Mouse (Mus musculus): ENCODE results near the gene Brca2. TPM values are rescaled to one million over a fixed set of nuclear protein-coding genes. Genes with fewer than 3 reads are reported as not detected.

Gene Brca2
- polyA plus RNA-seq, 1 experiment from 2014 or later: 30.5 TPM

DNA sequence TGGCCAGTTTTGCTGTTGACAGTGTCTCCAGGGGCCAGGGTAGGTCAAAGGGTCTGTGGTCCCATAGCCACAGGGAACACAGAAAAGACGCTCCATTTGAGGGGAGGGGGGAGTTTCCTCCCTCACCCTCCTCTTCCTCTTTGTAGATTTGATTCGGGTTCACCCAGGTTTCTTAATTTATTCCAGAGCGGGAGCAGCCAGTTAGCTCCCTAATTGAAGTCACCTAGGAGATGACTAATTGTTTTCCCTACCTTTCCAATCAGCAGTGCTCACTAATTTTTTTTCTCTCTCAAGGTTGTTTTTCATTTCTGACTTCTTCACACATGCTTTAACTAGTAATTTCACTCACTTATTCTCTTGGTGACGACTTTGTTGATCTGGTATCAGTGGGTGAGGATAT, 4.4 kb upstream of the Brca2 start, which contains the start of gene Zar1l:
Gene Zar1l (minus strand): TSS at position 101 of the 400 bp plus-strand sequence.
- H3K4me2 ChIP-seq (replicated peaks): no peak within 1 kb of the TSS
- H3K9me3 ChIP-seq: no peaks in the 10 kb centered on the region
- H3K4me1 ChIP-seq: no peaks in the 10 kb centered on the region
- WGBS: 53% methylated on average over 4 of the region's 4 CpGs
- no peak for ATAC-seq (ENCODE audit: insufficient number of reproducible peaks, insufficient read depth, low FRiP score, low TSS enrichment)
- no peak within 1 kb of the TSS for H3K4me3 ChIP-seq
- H3K9ac ChIP-seq: no peak within 1 kb of the TSS
- no peak within 1 kb of the TSS for H3K27ac ChIP-seq
- H3K36me3 ChIP-seq: no peaks in the 10 kb centered on the region
- no peaks in the 10 kb centered on the region for H3K27me3 ChIP-seq

DNA sequence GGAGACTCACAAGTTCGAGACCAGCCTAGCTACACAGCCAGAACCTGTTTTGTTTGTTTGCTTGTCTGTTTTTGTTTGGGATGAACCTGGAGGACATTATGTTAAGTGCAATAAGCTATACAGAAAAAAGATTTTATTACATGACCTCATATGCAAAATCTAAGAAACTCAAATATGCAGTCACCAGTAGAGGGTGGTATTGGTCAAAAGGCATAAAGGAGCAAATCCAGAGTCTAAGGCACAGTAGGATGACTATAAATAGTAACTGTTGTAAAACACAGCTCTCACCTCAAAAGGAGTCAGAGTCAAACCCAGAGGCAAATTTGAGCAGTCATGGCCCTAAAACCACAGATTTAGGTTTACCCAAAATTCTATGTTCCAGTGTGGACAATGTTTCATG, 2.9 kb upstream of the Brca2 start:
- H3K27me3 ChIP-seq: no peaks in the 10 kb centered on the region
- no peak overlapping the region for H3K9ac ChIP-seq
- H3K4me1 ChIP-seq: 0 out of 2 replicates have a peak, but pooled peaks cover 6% of the 10 kb centered on the region
- no peak overlapping the region for H3K4me3 ChIP-seq
- H3K36me3 ChIP-seq: no peaks in the 10 kb centered on the region
- H3K27ac ChIP-seq: no peak overlapping the region
- 82% methylated on average over 1 of the region's 1 CpGs for WGBS
- no peaks in the 10 kb centered on the region for H3K9me3 ChIP-seq
- no peak for ATAC-seq (ENCODE audit: insufficient number of reproducible peaks, insufficient read depth, low FRiP score, low TSS enrichment)
- H3K4me2 ChIP-seq (replicated peaks): no peak overlapping the region

DNA sequence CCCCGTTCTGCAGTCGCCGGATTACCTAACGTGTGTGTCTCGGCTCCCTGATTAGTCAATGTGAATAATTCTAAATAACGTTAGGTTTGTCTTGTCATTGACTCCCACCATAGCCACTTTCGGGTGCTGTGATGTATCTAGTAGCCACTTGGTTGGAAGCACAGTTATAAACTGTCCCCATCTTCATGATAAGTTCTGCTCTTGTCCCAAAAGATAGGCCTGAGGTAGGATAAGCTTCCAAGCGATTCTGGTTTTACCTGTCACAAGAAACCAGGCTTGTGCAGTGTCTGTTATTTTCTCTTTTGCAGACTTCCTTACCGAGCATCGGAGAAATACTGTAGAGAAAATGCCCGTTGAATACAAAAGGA, 421 bp downstream of the Brca2 start:
- 0 out of 2 replicates have a peak, but pooled peaks cover 3% of the 10 kb centered on the region for H3K36me3 ChIP-seq
- peak overlapping the region; percentile 64 for H3K4me2 ChIP-seq (replicated peaks)
- H3K9me3 ChIP-seq: no peaks in the 10 kb centered on the region
- peak; percentile 43; the same call in 1 of the 2 replicates for ATAC-seq (ENCODE audit: insufficient number of reproducible peaks, insufficient read depth, low FRiP score, low TSS enrichment)
- peak overlapping the region; percentile 71; the same call in 1 of the 2 replicates for H3K27ac ChIP-seq
- peak overlapping the region; percentile 90 for H3K9ac ChIP-seq
- 0 out of 2 replicates have a peak, but pooled peaks cover 6% of the 10 kb centered on the region for H3K4me1 ChIP-seq
- 10% methylated on average over 11 of the region's 11 CpGs for WGBS
- no peaks in the 10 kb centered on the region for H3K27me3 ChIP-seq
- peak overlapping the region; percentile 74 for H3K4me3 ChIP-seq

DNA sequence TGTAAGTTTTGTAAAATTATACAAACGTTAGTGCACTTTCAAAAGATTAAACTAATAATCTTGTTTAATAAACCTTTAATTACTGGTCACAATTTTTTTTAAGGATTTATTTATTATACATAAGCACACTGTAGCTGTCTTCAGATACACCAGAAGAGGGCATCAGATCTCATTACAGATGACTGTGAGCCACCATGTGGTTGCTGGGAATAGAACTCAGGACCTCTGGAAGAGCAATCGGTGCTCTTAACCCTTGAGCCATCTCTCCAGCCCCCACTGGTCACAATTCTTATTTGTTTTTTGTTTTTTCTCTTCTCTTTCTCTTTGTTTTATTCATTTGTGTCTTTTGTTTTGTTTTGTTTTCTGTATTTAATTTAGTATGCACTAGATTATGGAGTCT, 2.8 kb downstream of the Brca2 start:
- Histone ChIP-seq H3K4me2 (replicated peaks) (no peak overlapping the region), H3K4me1 (0 out of 2 replicates have a peak, but pooled peaks cover 6% of the 10 kb centered on the region), H3K4me3 (no peak overlapping the region), H3K36me3 (peaks cover 8% of the 10 kb centered on the region; the same call in 1 of the 2 replicates), H3K9ac (no peak overlapping the region), H3K27ac (no peak overlapping the region), H3K27me3 (no peaks in the 10 kb centered on the region), H3K9me3 (no peaks in the 10 kb centered on the region)
- no peak for ATAC-seq (ENCODE audit: insufficient number of reproducible peaks, insufficient read depth, low FRiP score, low TSS enrichment)
- WGBS: 87% methylated on average over 2 of the region's 2 CpGs

DNA sequence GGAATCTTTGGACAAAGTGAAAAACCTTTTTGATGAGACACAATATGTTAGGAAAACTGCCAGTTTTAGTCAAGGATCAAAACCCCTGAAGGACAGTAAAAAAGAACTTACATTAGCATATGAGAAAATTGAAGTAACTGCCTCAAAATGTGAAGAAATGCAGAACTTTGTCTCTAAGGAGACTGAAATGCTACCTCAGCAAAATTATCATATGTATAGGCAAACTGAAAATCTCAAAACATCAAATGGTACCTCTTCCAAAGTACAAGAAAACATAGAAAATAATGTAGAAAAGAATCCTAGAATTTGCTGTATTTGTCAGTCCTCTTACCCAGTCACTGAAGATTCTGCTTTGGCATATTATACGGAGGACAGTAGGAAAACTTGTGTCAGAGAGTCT, 18.9 kb downstream of the Brca2 start:
- Histone ChIP-seq H3K9ac (no peak overlapping the region), H3K4me3 (no peak overlapping the region), H3K9me3 (no peaks in the 10 kb centered on the region), H3K36me3 (peaks cover 39% of the 10 kb centered on the region), H3K27ac (no peak overlapping the region), H3K4me2 (replicated peaks) (no peak overlapping the region), H3K27me3 (no peaks in the 10 kb centered on the region), H3K4me1 (no peaks in the 10 kb centered on the region)
- ATAC-seq (ENCODE audit: insufficient number of reproducible peaks, insufficient read depth, low FRiP score, low TSS enrichment): no peak
- 95% methylated on average over 1 of the region's 1 CpGs for WGBS

DNA sequence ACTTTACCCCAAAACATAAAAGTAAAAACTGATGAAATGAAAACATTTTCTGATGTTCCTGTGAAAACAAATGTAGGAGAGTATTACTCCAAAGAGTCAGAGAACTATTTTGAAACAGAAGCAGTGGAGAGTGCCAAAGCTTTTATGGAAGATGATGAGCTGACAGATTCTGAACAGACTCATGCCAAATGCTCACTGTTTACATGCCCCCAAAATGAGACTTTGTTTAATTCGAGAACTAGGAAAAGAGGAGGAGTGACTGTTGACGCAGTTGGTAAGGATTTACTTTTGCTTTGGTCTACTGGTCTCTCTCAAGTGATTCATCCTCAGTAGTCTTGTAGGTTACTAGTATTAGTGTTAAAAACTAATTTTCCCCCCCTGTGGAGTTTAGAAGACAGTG, 20.8 kb downstream of the Brca2 start:
- Histone ChIP-seq H3K9ac (no peak overlapping the region), H3K27ac (no peak overlapping the region), H3K4me3 (no peak overlapping the region), H3K36me3 (peaks cover 24% of the 10 kb centered on the region), H3K27me3 (no peaks in the 10 kb centered on the region), H3K9me3 (no peaks in the 10 kb centered on the region), H3K4me1 (no peaks in the 10 kb centered on the region), H3K4me2 (replicated peaks) (no peak overlapping the region)
- ATAC-seq (ENCODE audit: insufficient number of reproducible peaks, insufficient read depth, low FRiP score, low TSS enrichment): no peak
- 89% methylated on average over 2 of the region's 2 CpGs for WGBS

DNA sequence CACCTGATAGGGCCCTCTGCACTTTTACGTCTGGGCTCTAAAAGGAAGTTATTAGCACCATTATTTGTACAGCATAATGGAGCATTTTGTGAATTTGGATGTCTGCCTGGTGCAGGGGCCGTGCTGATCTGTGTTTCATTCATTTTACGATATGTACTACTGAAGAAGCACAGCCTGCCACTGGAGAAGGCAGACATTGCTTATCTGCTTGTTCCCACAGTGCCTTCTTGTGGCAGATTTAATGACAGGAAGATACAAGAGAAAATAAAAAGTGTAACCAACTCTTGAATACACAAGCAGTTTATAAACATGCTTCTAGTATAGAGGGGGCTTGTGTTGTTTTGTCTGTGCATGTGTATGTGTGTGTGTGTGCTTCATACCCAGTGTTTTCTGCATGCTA, 29.2 kb downstream of the Brca2 start:
- Histone ChIP-seq H3K36me3 (peaks cover 36% of the 10 kb centered on the region), H3K27me3 (no peaks in the 10 kb centered on the region), H3K9me3 (no peaks in the 10 kb centered on the region), H3K4me3 (no peak overlapping the region), H3K4me1 (no peaks in the 10 kb centered on the region), H3K27ac (no peak overlapping the region), H3K9ac (no peak overlapping the region), H3K4me2 (replicated peaks) (no peak overlapping the region)
- no peak for ATAC-seq (ENCODE audit: insufficient number of reproducible peaks, insufficient read depth, low FRiP score, low TSS enrichment)
- WGBS: 73% methylated on average over 3 of the region's 3 CpGs

DNA sequence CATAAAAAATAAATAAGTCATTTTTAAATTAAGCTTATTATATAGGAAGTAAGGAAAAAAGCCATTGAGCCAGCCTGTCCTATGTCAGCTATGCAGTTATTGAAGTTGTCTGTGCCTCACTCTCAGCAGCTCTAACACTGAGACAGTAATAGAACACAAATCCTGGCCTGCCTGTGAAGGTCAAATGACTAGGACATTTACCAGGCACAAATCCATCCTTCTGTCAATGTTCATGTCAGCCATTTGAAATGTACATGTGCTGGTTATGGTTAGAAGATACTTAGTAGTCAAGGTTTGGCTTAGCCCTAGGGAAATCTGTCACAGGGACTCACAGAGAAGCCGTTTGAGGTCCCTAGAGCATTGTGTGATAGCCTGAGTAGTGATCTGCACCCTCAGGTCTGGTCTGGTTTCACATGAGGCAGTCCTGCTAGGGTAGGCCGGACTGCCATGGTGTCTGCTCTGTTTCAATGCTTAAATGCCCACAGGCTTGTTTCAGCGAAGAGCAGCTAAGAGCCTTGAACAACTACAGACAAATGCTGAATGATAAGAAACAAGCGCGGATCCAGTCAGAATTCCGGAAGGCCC, 37.2 kb downstream of the Brca2 start:
- Histone ChIP-seq H3K4me3 (no peak overlapping the region), H3K27me3 (no peaks in the 10 kb centered on the region), H3K9me3 (no peaks in the 10 kb centered on the region), H3K4me2 (replicated peaks) (no peak overlapping the region), H3K4me1 (no peaks in the 10 kb centered on the region), H3K9ac (no peak overlapping the region), H3K36me3 (peaks cover 56% of the 10 kb centered on the region), H3K27ac (no peak overlapping the region)
- WGBS: 91% methylated on average over 6 of the region's 6 CpGs
- ATAC-seq (ENCODE audit: insufficient number of reproducible peaks, insufficient read depth, low FRiP score, low TSS enrichment): no peak

DNA sequence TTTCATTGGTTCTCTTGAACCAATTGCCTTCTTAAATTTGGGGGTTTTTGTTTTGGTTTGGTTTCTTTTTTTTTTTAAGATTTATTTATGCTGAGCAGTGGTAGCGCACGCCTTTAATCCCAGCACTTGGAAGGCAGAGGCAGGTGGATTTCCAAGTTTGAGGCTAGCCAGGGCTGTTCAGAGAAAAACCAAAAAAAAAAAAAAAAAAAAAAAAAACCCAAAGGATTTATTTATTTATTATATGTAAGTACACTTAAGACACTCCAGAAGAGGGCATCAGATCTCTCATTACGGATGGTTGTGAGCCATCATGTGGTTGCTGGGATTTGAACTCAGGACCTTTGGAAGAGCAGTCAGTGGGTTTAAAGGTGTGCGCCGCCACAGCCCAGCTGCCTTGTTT, 38.4 kb downstream of the Brca2 start:
- ATAC-seq (ENCODE audit: insufficient number of reproducible peaks, insufficient read depth, low FRiP score, low TSS enrichment): no peak
- no peak overlapping the region for H3K9ac ChIP-seq
- no peaks in the 10 kb centered on the region for H3K27me3 ChIP-seq
- H3K27ac ChIP-seq: no peak overlapping the region
- peaks cover 57% of the 10 kb centered on the region for H3K36me3 ChIP-seq
- no peaks in the 10 kb centered on the region for H3K9me3 ChIP-seq
- H3K4me1 ChIP-seq: no peaks in the 10 kb centered on the region
- no peak overlapping the region for H3K4me2 ChIP-seq (replicated peaks)
- WGBS: 98% methylated on average over 5 of the region's 5 CpGs
- no peak overlapping the region for H3K4me3 ChIP-seq

DNA sequence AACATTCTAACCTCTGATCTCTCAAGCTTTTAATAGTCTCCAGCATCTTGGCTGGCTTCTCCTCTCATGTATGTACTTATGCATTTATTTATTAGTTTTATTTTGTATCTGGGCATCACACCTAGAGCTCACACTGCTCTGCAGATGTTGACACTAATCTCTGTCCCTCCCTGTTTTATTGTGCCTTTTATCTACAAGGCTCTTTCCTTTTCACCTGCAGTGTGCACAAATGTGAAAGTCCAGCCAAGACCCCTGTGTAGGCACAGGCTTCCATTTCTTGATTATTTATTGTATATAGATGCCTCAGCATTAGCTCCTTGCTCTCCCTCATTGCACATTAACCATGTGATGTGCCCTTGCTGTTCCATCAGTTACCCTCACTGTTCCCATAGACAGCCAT, 38.9 kb downstream of the Brca2 start:
- H3K4me2 ChIP-seq (replicated peaks): no peak overlapping the region
- H3K9me3 ChIP-seq: no peaks in the 10 kb centered on the region
- no peak for ATAC-seq (ENCODE audit: insufficient number of reproducible peaks, insufficient read depth, low FRiP score, low TSS enrichment)
- H3K4me1 ChIP-seq: no peaks in the 10 kb centered on the region
- H3K27me3 ChIP-seq: no peaks in the 10 kb centered on the region
- H3K9ac ChIP-seq: no peak overlapping the region
- H3K27ac ChIP-seq: no peak overlapping the region
- H3K4me3 ChIP-seq: no peak overlapping the region
- H3K36me3 ChIP-seq: peaks cover 62% of the 10 kb centered on the region

DNA sequence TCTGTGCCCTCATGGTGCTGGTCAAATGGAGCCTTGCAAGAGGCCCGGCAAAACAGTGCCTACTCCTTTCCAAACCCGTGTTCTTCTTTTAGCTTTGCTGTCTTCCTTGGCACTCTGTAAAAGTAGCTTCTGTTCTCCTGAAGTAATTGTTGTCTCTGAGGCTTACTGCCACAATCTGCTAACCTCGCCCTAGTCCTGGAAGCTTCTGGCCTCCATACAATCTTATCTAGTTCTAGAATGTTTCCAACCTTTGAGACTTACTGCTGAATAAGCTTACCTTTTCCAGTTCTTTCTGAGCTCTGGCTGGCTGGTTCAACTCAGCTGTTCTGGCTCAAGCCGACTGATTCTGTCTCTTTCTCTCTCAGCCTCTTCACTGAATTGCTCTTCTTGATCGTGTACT, 39.4 kb downstream of the Brca2 start:
- Histone ChIP-seq H3K4me3 (no peak overlapping the region), H3K27ac (no peak overlapping the region), H3K9me3 (no peaks in the 10 kb centered on the region), H3K4me1 (no peaks in the 10 kb centered on the region), H3K27me3 (no peaks in the 10 kb centered on the region), H3K36me3 (peaks cover 64% of the 10 kb centered on the region), H3K4me2 (replicated peaks) (no peak overlapping the region), H3K9ac (no peak overlapping the region)
- WGBS: 91% methylated on average over 5 of the region's 5 CpGs
- no peak for ATAC-seq (ENCODE audit: insufficient number of reproducible peaks, insufficient read depth, low FRiP score, low TSS enrichment)

DNA sequence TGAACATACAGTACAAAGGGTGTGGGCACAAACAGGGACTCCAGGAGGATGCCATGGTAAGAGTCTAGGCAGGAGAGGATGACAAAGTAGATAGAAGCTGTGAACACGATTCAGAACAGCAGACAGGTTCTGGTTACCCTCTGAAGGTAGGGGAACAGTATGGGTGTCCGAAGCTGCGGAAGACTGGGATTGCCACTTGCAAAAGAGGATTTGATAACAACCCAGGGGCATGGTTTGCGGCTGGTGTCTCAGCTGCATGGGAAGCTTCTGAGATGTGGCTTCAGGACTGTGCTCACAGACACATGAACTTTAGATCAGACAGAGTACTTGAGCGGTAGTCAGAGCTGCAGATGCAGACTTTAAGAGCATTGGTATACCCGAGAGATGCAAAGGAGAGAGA, 42.0 kb downstream of the Brca2 start:
- no peaks in the 10 kb centered on the region for H3K27me3 ChIP-seq
- no peaks in the 10 kb centered on the region for H3K4me1 ChIP-seq
- H3K4me2 ChIP-seq (replicated peaks): no peak overlapping the region
- WGBS: 93% methylated on average over 6 of the region's 6 CpGs
- H3K36me3 ChIP-seq: peaks cover 69% of the 10 kb centered on the region
- H3K9ac ChIP-seq: no peak overlapping the region
- no peaks in the 10 kb centered on the region for H3K9me3 ChIP-seq
- ATAC-seq (ENCODE audit: insufficient number of reproducible peaks, insufficient read depth, low FRiP score, low TSS enrichment): no peak
- H3K4me3 ChIP-seq: no peak overlapping the region
- no peak overlapping the region for H3K27ac ChIP-seq

DNA sequence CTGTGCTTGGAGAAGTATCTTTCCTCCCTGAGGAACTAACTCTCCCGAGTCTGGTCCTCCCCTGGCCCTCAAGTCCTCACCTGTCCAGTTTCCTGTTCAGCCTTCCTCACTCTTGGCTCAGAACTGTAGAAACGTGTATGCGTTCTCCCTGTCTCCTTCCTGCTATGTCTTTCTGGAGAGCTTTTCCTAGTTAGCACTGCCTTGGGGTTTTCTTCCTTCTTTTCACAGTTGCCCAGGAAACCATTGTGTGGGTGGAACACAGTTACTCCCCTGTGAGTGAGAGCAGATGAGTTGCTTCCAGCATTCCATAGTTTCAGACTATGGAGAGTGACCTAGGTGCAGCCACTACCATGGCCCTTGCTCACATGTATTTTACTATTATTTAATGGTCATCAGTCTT, 43.8 kb downstream of the Brca2 start:
- no peaks in the 10 kb centered on the region for H3K4me1 ChIP-seq
- no peak overlapping the region for H3K9ac ChIP-seq
- H3K4me2 ChIP-seq (replicated peaks): no peak overlapping the region
- WGBS: 81% methylated on average over 3 of the region's 3 CpGs
- peaks cover 66% of the 10 kb centered on the region for H3K36me3 ChIP-seq
- ATAC-seq (ENCODE audit: insufficient number of reproducible peaks, insufficient read depth, low FRiP score, low TSS enrichment): no peak
- H3K27me3 ChIP-seq: no peaks in the 10 kb centered on the region
- no peaks in the 10 kb centered on the region for H3K9me3 ChIP-seq
- no peak overlapping the region for H3K27ac ChIP-seq
- H3K4me3 ChIP-seq: no peak overlapping the region

Measured in embryonic facial prominence, embryonic 12.5 days (tissue).